Mouse (Mus musculus) gonadal fat pad, adult 2 months (tissue): Measurements from ENCODE around the gene Drd1. TPM values are rescaled to one million over a fixed set of nuclear protein-coding genes. Genes with fewer than 3 reads are reported as not detected.

ENCODE experiments used
- DNase-seq: peaks from one replicate; pipeline ENCODE4 v3.0.0-alpha.2; 2012; ENCODE audit warnings: low read depth
- polyA plus RNA-seq: library from polyadenylated mRNA; depleted of rRNA; stranded (reverse); fragments of >200 nt; gene quantifications from 2 replicates; pipeline ENCODE4 v1.2.3, GENCODE M21; 2012; rRNA removed

Gene Drd1
- 0.76 and 0.81 TPM in 2 replicates for polyA plus RNA-seq

- DNase-seq: no peak
Observed at GRCm38 (mm10) chr13:54055448-54055861, at the start of gene Drd1. TSS of gene Drd1 (minus strand) at chr13:54055705.

- DNase-seq: no peak
Observed at GRCm38 (mm10) chr13:54103866-54104265, 48.4 kb upstream of the Drd1 start.

- DNase-seq: no peak
Observed at GRCm38 (mm10) chr13:54103271-54103670, 47.8 kb upstream of the Drd1 start.

GRCm38 (mm10) chr13:54102061-54102460 is 46.6 kb upstream of the Drd1 start:
- no peak for DNase-seq

- no peak for DNase-seq
Observed at GRCm38 (mm10) chr13:54101031-54101820, 45.7 kb upstream of the Drd1 start.

- DNase-seq: no peak
Observed at GRCm38 (mm10) chr13:54097797-54098196, 42.3 kb upstream of the Drd1 start.

- no peak for DNase-seq
Observed at GRCm38 (mm10) chr13:54097227-54097626, 41.7 kb upstream of the Drd1 start.

- DNase-seq: no peak
Observed at GRCm38 (mm10) chr13:54095721-54096120, 40.2 kb upstream of the Drd1 start.

GRCm38 (mm10) chr13:54094963-54095362 is 39.5 kb upstream of the Drd1 start:
- no peak for DNase-seq

GRCm38 (mm10) chr13:54094349-54094748 is 38.8 kb upstream of the Drd1 start:
- no peak for DNase-seq

GRCm38 (mm10) chr13:54091719-54092118 is 36.2 kb upstream of the Drd1 start:
- DNase-seq: no peak

GRCm38 (mm10) chr13:54085266-54085665 is 29.8 kb upstream of the Drd1 start:
- no peak for DNase-seq

- no peak for DNase-seq
Observed at GRCm38 (mm10) chr13:54084826-54085225, 29.3 kb upstream of the Drd1 start.

GRCm38 (mm10) chr13:54084178-54084577 is 28.7 kb upstream of the Drd1 start:
- DNase-seq: no peak

GRCm38 (mm10) chr13:54082946-54083345 is 27.4 kb upstream of the Drd1 start:
- DNase-seq: no peak

- no peak for DNase-seq
Observed at GRCm38 (mm10) chr13:54080785-54081184, 25.3 kb upstream of the Drd1 start.

- no peak for DNase-seq
Observed at GRCm38 (mm10) chr13:54079782-54080759, 24.6 kb upstream of the Drd1 start.

- no peak for DNase-seq
Observed at GRCm38 (mm10) chr13:54077470-54078174, 22.1 kb upstream of the Drd1 start.

- no peak for DNase-seq
Observed at GRCm38 (mm10) chr13:54076762-54077460, 21.4 kb upstream of the Drd1 start.

- DNase-seq: no peak
Observed at GRCm38 (mm10) chr13:54076051-54076450, 20.5 kb upstream of the Drd1 start.

- DNase-seq: no peak
Observed at GRCm38 (mm10) chr13:54075416-54075815, 19.9 kb upstream of the Drd1 start.
